Comparison of ENCODE assay signal across 18 mouse cellular contexts in genomic region chr15:22535828-22536227, GRCm38 (mm10). TPM values are rescaled to one million over a fixed set of nuclear protein-coding genes. Genes with fewer than 3 reads are reported as not detected.
"Had no signal": no experiment of that assay in that cellular context is flagged by ENCODE, and none has a peak within 500 bp of the region (broad histone marks: within the 10 kb centered on the region; RNA-seq: fewer than 3 reads in every experiment).

No protein-coding gene starts in this region.

- DNase-seq: gastrocnemius, adult 2 months; gastrocnemius, postnatal 10 days; gastrocnemius, postnatal 25 days; heart, adult 18-20 months; heart, postnatal 14 days; heart, postnatal 36 days; kidney, adult 18-20 months; kidney, adult 8-10 months; kidney, postnatal 10 days; kidney, postnatal 25 days; kidney, postnatal 4 days; left cerebral cortex, postnatal 4 days had no signal

- ATAC-seq: hindbrain, postnatal 0 days; intestine, postnatal 0 days; liver, embryonic 12.5 days had no signal

RNA-seq across cellular contexts. Expression of gene Cdh18, which starts 13.0 kb away (rescaled TPM):
- total RNA-seq: gastrocnemius, adult 2 months; gastrocnemius, postnatal 25 days; granulocyte monocyte progenitor cell, adult 5-6 weeks; heart, adult 18-20 months; heart, postnatal 14 days; heart, postnatal 36 days; hematopoietic stem cell, adult 5-6 weeks had no signal
- polyA plus RNA-seq: limb, embryonic 11.5 days had no signal
